Mouse (Mus musculus) kidney, embryonic 15.5 days (tissue): ENCODE data around the gene Capn13. TPM values are rescaled to one million over a fixed set of nuclear protein-coding genes. Genes with fewer than 3 reads are reported as not detected.
A peak's percentile ranks its signal among the peaks of the same experiment; 100 is the strongest.

Experiments used
- ATAC-seq: fragments of 200-750 bp; cut with Nextera tagmentation; replicated peaks from 2 replicates; pipeline ENCODE4 v1.8.0; 2017; ENCODE audit warnings: moderate TSS enrichment; ENCODE audit not compliant: low FRiP score
- H3K27ac ChIP-seq: fragments of 300-500 bp; sonication (generic); 2 replicates; pipeline ENCODE4 v1.5.1; 2015; ENCODE audit warnings: mild to moderate bottlenecking, inconsistent platforms
- H3K27me3 ChIP-seq: fragments of 300-500 bp; sonication (generic); 2 replicates; pipeline ENCODE4 v1.6.1; 2015; ENCODE audit warnings: inconsistent platforms
- H3K36me3 ChIP-seq: fragments of 300-500 bp; sonication (generic); 2 replicates; pipeline ENCODE4 v1.6.1; 2015; ENCODE audit warnings: inconsistent platforms
- H3K4me1 ChIP-seq: fragments of 300-500 bp; sonication (generic); 2 replicates; pipeline ENCODE4 v1.6.1; 2015; ENCODE audit warnings: inconsistent platforms
- H3K4me2 ChIP-seq: fragments of 300-500 bp; sonication (generic); 2 replicates; pipeline ENCODE4 v1.6.1; 2015; ENCODE audit warnings: moderate library complexity, mild to moderate bottlenecking, inconsistent platforms
- H3K4me3 ChIP-seq: fragments of 300-500 bp; sonication (generic); replicated peaks from 2 replicates; pipeline ENCODE4 v1.5.1; 2015; ENCODE audit warnings: mild to moderate bottlenecking, inconsistent platforms
- H3K9ac ChIP-seq: fragments of 300-500 bp; sonication (generic); 2 replicates; pipeline ENCODE4 v1.6.1; 2015; ENCODE audit warnings: mild to moderate bottlenecking, inconsistent platforms
- H3K9me3 ChIP-seq: fragments of 300-500 bp; sonication (generic); replicated peaks from 2 replicates; pipeline ENCODE4 v1.6.1; 2016; ENCODE audit warnings: inconsistent platforms
- WGBS: fragments of 180-500 bp; shearing (Covaris S2); methylation state at CpG from one replicate; pipeline ENCODE4 v1.1.7; 2015; ENCODE audit warnings: mixed read lengths; 5-methylcytosine and 5-hydroxymethylcytosine counted together
- polyA plus RNA-seq: library from polyadenylated mRNA; unstranded; fragments of >200 nt; fragmentation: Nextera tagmentation; extraction: Ambion mirVana; gene quantifications from 2 replicates; pipeline ENCODE4 v1.2.1, GENCODE M21; 2015

Capn13 gene
- polyA plus RNA-seq, 1 experiment from 2014 or later: not detected

DNA sequence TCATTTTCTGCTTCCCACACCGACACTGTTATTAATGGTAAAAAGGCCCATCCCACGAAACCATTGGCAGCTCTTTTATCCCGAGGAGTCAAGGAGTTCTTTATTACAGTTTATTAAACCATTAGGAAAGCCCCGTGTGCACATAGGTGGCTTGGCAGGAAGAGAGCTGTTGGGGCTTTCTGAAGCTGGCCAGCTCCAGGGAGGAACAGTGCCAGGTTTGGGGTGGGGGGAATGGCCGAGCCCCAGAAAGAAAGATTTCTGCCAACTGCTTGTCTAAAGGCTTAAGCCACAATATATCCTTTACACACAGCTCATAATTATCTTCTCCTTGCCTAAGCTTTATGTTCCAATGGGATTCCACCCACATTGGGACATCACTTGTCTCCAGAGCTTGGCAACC is 71.6 kb downstream of the Capn13 start:
- no peaks in the 10 kb centered on the region for H3K4me1 ChIP-seq
- H3K27me3 ChIP-seq: no peaks in the 10 kb centered on the region
- H3K9me3 ChIP-seq: no peaks in the 10 kb centered on the region
- no peak overlapping the region for H3K4me2 ChIP-seq
- no peak overlapping the region for H3K9ac ChIP-seq
- no peak for ATAC-seq
- no peaks in the 10 kb centered on the region for H3K36me3 ChIP-seq
- WGBS: 50% methylated on average over 5 of the region's 5 CpGs
- H3K4me3 ChIP-seq: no peak overlapping the region
- H3K27ac ChIP-seq: no peak overlapping the region

DNA sequence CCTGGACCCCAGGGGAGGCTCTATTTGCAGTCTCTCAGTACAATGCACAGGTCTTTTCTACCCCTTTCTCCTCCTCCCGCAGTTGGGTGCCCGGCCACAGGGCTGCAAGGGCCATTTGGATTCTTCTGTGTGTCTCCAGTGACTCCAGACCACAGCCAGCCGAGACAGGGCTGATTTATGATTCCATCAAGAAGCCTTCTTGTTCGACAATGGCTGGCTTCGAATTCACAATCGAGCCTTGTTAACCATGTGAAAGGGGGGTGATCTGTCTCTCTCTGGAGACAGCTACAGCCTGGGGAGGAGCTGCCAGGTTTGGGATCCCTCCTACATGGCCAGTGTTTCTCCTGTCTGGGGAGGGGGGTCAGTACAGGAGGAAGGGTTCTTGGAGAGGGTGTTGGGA is 75.4 kb downstream of the Capn13 start:
- Histone ChIP-seq H3K4me3 (no peak overlapping the region), H3K4me1 (no peaks in the 10 kb centered on the region), H3K4me2 (no peak overlapping the region), H3K36me3 (no peaks in the 10 kb centered on the region), H3K9me3 (no peaks in the 10 kb centered on the region), H3K27ac (no peak overlapping the region), H3K9ac (no peak overlapping the region), H3K27me3 (no peaks in the 10 kb centered on the region)
- WGBS: 5% methylated on average over 6 of the region's 6 CpGs
- ATAC-seq: no peak

DNA sequence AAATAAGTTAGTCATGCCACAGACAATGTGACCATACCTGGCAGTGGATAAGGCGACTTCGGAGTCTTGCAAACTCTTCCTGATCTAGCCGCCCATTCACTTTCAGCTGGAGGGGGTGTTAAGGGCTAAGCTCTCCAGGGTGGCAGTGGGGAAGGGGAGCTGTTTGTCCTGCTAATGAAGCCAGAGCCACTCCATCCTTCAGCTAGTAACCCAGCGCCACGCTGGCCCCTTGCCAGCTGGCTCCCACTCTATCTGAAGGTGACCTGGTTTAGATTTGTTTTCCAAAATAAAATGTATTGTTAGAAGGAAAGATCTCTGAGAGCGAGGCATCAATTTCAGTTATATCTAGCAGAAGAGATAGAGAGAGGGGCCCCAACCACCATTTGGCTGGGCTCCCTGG is 75.9 kb downstream of the Capn13 start:
- Histone ChIP-seq H3K27me3 (no peaks in the 10 kb centered on the region), H3K9me3 (no peaks in the 10 kb centered on the region), H3K36me3 (no peaks in the 10 kb centered on the region), H3K4me2 (no peak overlapping the region), H3K9ac (no peak overlapping the region), H3K4me1 (no peaks in the 10 kb centered on the region), H3K4me3 (no peak overlapping the region), H3K27ac (no peak overlapping the region)
- WGBS: 57% methylated on average over 6 of the region's 6 CpGs
- no peak for ATAC-seq

DNA sequence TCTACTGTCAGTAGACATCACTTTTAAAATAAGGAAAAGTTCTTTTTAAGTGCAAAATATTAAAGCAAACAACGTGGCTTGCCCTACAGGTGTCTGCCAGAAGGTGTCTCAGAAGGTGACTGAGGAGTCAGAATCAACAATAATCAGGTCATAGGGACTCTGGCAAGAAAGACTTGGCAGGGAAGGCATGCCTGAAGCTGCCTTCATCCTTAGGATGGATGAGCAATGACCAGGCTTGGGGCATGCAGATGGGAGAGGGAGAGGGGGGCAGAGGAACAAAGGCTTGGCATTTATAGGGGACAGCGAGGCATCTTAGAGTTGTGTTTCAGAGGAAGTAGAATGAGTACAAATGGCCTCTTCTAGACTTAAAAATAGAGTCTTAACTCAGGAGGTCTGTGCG is 76.7 kb downstream of the Capn13 start:
- 78% methylated on average over 3 of the region's 3 CpGs for WGBS
- no peaks in the 10 kb centered on the region for H3K36me3 ChIP-seq
- no peaks in the 10 kb centered on the region for H3K9me3 ChIP-seq
- no peaks in the 10 kb centered on the region for H3K27me3 ChIP-seq
- H3K27ac ChIP-seq: no peak overlapping the region
- H3K4me1 ChIP-seq: no peaks in the 10 kb centered on the region
- no peak for ATAC-seq
- H3K4me2 ChIP-seq: no peak overlapping the region
- H3K4me3 ChIP-seq: no peak overlapping the region
- no peak overlapping the region for H3K9ac ChIP-seq

DNA sequence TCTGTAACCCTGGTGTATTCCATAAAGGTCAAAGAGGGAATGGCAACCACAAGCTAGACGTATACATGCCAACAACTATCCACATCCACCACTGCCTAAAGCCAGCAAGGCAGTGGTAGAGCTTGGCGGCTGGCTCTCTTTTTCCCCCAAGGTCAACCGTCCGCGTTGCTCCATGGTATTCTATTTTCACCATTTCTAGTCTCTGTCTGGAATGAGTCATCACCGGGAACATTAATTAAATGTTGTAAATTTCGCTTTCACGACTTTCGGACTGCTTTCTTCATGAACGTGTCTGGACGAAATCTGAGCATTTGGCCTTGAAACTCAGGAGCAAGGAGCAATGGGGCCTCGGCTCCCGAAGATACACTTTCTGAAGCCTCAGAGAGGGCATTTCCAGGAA is 85.9 kb downstream of the Capn13 start:
- no peak for ATAC-seq
- H3K9me3 ChIP-seq: no peaks in the 10 kb centered on the region
- no peak overlapping the region for H3K27ac ChIP-seq
- no peak overlapping the region for H3K4me3 ChIP-seq
- H3K36me3 ChIP-seq: no peaks in the 10 kb centered on the region
- no peaks in the 10 kb centered on the region for H3K4me1 ChIP-seq
- no peaks in the 10 kb centered on the region for H3K27me3 ChIP-seq
- no peak overlapping the region for H3K9ac ChIP-seq
- WGBS: 66% methylated on average over 13 of the region's 13 CpGs
- no peak overlapping the region for H3K4me2 ChIP-seq

DNA sequence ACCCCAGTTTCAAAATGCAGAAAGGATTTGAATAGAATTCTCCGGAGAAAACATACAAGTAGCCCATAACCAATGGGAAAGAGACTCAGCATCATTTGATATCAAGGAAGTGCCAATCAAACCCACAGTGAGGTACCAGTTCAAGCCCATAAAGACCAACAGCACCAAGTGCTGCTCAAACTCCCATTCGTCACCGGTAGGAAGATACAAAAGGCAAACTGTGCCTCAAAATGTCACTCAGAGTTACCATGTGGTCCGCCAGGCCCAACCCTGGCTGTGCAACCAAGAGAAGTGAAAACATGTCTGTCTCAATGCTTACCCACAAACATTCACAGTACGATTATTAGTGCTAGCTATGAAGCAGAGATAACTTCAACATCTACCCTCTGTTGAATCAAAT is 89.2 kb downstream of the Capn13 start:
- Histone ChIP-seq H3K9me3 (no peaks in the 10 kb centered on the region), H3K27me3 (no peaks in the 10 kb centered on the region; the same call in 1 of the 2 replicates), H3K36me3 (no peaks in the 10 kb centered on the region), H3K4me2 (no peak overlapping the region), H3K27ac (no peak overlapping the region), H3K9ac (no peak overlapping the region), H3K4me1 (no peaks in the 10 kb centered on the region), H3K4me3 (no peak overlapping the region)
- WGBS: 95% methylated on average over 5 of the region's 5 CpGs
- no peak for ATAC-seq

DNA sequence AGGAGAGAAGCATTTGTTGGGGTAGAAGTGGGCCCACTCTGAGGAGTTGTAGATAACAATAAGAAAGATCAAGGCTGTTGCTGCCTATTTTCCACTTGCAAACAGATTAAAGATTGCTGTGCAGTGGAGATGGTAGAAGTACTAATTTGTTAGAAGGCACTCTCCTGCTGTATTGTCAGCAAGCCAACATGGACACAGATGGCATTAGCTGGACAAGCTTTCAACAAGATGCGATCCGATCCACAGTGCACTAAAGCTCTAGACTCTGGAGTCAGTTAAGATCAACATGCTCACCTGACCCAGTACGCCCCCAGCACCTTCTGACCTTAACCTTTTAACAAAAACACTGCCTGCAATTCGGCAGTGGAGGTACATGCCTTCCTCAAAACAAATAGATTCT is 92.0 kb downstream of the Capn13 start:
- H3K36me3 ChIP-seq: no peaks in the 10 kb centered on the region
- H3K4me3 ChIP-seq: no peak overlapping the region
- 71% methylated on average over 4 of the region's 4 CpGs for WGBS
- peaks cover 10% of the 10 kb centered on the region for H3K27me3 ChIP-seq
- no peaks in the 10 kb centered on the region for H3K4me1 ChIP-seq
- no peaks in the 10 kb centered on the region for H3K9me3 ChIP-seq
- no peak overlapping the region for H3K9ac ChIP-seq
- ATAC-seq: no peak
- H3K27ac ChIP-seq: no peak overlapping the region
- H3K4me2 ChIP-seq: no peak overlapping the region

DNA sequence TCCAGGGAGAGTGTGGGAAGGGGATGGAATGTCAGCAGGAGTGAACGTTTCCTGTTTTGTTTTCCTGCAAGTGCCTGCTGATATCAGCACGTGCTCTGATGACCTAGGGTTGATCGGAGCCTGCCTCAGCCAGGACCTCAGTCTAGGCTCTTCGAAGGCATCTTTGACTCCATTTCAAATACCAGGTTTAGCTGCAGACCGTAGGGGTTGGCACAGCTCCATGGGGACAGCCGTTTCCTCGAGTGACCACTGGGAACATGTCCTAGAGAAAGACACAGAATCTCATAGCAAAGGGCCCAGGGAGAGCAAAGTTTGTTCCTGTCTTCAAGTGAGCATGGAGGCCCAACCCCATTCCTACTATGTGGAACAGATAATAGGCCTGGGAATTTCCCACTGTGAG is 94.0 kb downstream of the Capn13 start:
- no peak overlapping the region for H3K4me2 ChIP-seq
- no peaks in the 10 kb centered on the region for H3K9me3 ChIP-seq
- H3K36me3 ChIP-seq: no peaks in the 10 kb centered on the region
- WGBS: 40% methylated on average over 7 of the region's 7 CpGs
- peaks cover 13% of the 10 kb centered on the region for H3K27me3 ChIP-seq
- no peak overlapping the region for H3K4me3 ChIP-seq
- ATAC-seq: no peak
- no peak overlapping the region for H3K27ac ChIP-seq
- no peak overlapping the region for H3K9ac ChIP-seq
- peaks cover 5% of the 10 kb centered on the region; the same call in 1 of the 2 replicates for H3K4me1 ChIP-seq

DNA sequence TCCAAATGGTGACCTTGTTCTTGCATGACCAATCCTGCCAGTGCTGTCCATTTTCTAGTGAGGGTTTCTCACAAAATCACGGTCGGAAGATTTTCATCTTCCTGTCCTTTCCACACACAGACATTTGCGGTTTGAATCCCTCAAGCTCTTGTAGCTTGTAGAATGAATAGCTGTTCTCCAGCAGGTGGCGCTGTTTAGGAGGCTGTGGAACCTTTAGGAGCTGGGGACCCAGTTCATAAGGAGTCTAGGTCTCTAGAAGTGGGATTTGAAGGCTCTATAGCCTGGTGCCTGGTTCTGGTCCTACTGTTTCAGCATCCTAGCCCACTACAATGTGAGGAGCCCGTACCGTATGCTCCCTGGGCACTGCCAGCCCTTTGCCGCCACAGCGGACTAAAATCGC is 95.0 kb downstream of the Capn13 start:
- Histone ChIP-seq H3K9ac (no peak overlapping the region), H3K36me3 (no peaks in the 10 kb centered on the region), H3K9me3 (no peaks in the 10 kb centered on the region), H3K4me1 (peaks cover 8% of the 10 kb centered on the region; the same call in 1 of the 2 replicates), H3K27ac (no peak overlapping the region), H3K27me3 (peaks cover 13% of the 10 kb centered on the region), H3K4me3 (no peak overlapping the region), H3K4me2 (no peak overlapping the region)
- WGBS: 57% methylated on average over 9 of the region's 9 CpGs
- no peak for ATAC-seq

DNA sequence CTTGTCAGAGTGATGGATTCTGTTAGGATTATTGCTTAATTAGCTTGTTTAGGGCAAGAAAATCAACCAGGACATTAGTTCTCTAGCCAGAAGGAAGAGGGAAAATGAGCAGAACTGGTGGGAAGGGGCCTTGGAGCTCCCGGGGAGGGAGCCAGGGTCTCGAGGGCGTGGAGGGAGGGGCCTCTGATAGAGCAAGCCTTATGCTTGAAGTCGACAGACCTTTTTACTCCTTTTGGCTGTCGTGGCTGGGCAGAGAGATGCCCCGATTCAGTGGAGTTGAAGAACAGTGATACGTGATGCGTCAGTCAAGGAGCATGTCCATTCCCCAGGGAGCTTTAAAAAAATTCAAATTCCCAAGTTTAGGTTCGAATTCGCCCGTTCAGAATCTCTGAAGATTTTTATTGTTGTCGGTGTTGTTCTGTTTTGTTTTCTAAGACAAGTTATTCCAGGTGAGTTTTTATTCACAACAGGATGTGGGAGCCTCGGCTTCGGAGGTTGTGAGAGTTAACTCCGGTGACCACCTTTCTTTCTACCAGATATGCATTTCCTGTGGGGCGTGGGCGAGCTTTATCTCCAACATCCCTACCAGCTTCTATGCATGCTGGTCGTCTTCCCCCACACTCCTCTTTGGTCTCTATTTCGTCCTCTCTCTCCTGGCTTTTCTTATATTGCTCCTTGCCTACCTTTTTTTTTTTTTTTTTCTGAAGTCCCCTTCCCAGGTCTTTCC is 96.4 kb downstream of the Capn13 start:
- 53% methylated on average over 19 of the region's 19 CpGs for WGBS

DNA sequence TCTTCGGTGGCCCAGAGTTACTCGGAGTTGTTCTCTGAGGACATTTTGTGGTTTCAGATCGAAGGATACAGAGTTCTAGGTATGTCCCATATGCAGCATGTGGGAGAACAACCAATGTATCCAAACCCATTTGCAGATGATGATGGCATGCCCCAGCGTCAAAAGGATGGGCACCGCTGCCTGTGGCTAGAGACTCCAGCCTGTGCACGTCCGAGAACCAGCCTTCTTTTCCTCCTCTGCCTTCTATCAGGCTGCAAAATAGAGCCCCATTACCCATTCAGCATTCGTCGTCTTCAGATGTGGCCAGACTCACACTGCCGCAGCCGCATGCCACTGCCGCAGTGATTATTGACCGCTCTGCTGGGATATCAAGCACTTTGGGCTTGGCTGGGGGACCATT is 97.0 kb downstream of the Capn13 start:
- no peak for ATAC-seq
- Histone ChIP-seq H3K4me2 (no peak overlapping the region), H3K27me3 (peaks cover 17% of the 10 kb centered on the region), H3K9ac (no peak overlapping the region), H3K36me3 (no peaks in the 10 kb centered on the region), H3K27ac (no peak overlapping the region), H3K4me3 (no peak overlapping the region), H3K4me1 (peaks cover 8% of the 10 kb centered on the region; the same call in 1 of the 2 replicates), H3K9me3 (no peaks in the 10 kb centered on the region)
- WGBS: 70% methylated on average over 13 of the region's 13 CpGs

More for the DNA sequence above, 96.4 kb downstream of the Capn13 start:
- H3K27me3 ChIP-seq: peaks cover 13% of the 10 kb centered on the region
- H3K27ac ChIP-seq: no peak overlapping the region
- peaks cover 8% of the 10 kb centered on the region; the same call in 1 of the 2 replicates for H3K4me1 ChIP-seq
- H3K9ac ChIP-seq: no peak overlapping the region
- no peak overlapping the region for H3K4me3 ChIP-seq
- ATAC-seq: no peak
- no peaks in the 10 kb centered on the region for H3K36me3 ChIP-seq
- H3K9me3 ChIP-seq: no peaks in the 10 kb centered on the region
- H3K4me2 ChIP-seq: no peak overlapping the region

DNA sequence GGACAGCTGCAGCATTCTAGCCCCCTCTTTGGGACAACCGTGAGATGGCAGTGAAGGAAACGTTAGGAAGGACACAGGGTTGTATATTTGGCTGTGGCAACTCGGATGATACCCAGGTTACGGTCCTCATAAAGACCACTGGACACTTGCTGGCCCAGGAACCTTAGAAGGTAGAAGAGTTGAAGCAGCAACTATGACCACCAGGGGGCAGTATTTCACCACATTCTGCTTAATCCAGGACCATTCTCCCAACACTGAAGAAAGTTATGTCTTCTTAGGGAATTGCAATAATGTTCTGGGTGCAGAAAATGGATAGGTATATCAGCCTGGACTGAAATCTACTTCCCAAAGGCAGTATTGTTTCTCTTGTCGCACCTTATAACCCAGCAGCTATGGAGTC is 97.4 kb downstream of the Capn13 start:
- peaks cover 22% of the 10 kb centered on the region for H3K27me3 ChIP-seq
- no peaks in the 10 kb centered on the region for H3K36me3 ChIP-seq
- WGBS: 19% methylated on average over 5 of the region's 5 CpGs
- H3K4me2 ChIP-seq: no peak overlapping the region
- no peak for ATAC-seq
- H3K9ac ChIP-seq: no peak overlapping the region
- no peak overlapping the region for H3K27ac ChIP-seq
- H3K4me3 ChIP-seq: no peak overlapping the region
- H3K4me1 ChIP-seq: peaks cover 8% of the 10 kb centered on the region; the same call in 1 of the 2 replicates
- no peaks in the 10 kb centered on the region for H3K9me3 ChIP-seq

DNA sequence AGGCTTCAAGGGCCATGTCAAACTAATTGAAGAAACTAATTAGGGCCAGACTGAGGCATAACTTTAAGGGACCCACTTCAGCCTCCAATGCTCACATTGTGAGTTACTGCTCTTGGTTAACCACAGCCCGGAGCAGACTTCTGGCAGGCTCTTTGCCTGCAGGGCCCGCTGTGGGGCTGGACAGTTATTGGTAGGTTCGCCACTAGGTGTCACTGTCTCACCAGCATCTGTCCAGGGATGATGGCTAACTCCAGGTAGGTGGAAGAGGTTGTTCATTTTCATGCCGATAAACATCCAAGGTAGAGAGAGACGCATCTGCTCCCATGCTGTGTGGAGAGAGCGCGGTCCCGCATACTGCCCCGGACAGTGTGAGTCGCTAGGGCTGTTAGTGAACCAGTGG is 98.6 kb downstream of the Capn13 start:
- Histone ChIP-seq H3K27ac (no peak overlapping the region), H3K27me3 (peaks cover 25% of the 10 kb centered on the region), H3K4me2 (no peak overlapping the region), H3K4me1 (peaks cover 8% of the 10 kb centered on the region; the same call in 1 of the 2 replicates), H3K4me3 (no peak overlapping the region), H3K9ac (no peak overlapping the region), H3K9me3 (no peaks in the 10 kb centered on the region), H3K36me3 (no peaks in the 10 kb centered on the region)
- ATAC-seq: peak; percentile 70
- WGBS: 5% methylated on average over 10 of the region's 10 CpGs
